Mouse (Mus musculus) intestine, embryonic 14.5 days (tissue): ENCODE results near the gene Asic2. TPM values are rescaled to one million over a fixed set of nuclear protein-coding genes. Genes with fewer than 3 reads are reported as not detected.

Experiments used
- ATAC-seq: fragments of 200-750 bp; cut with Nextera tagmentation; replicated peaks from 2 replicates; pipeline ENCODE4 v1.8.0; 2017; ENCODE audit warnings: low read depth, moderate number of reproducible peaks, moderate TSS enrichment, moderate library complexity; ENCODE audit not compliant: low FRiP score, low TSS enrichment
- DNase-seq: peaks from one replicate; pipeline ENCODE4 v3.0.0-alpha.2; 2018; ENCODE audit warnings: low spot score
- H3K27ac ChIP-seq: fragments of 300-500 bp; sonication (generic); 2 replicates; pipeline ENCODE4 v1.5.1; 2014; ENCODE audit warnings: low read depth, mild to moderate bottlenecking, control low read depth
- H3K27me3 ChIP-seq: fragments of 300-500 bp; sonication (generic); replicated peaks from 2 replicates; pipeline ENCODE4 v1.6.1; 2014; ENCODE audit warnings: low read length, control low read depth; ENCODE audit not compliant: control insufficient read depth, insufficient read depth
- H3K36me3 ChIP-seq: fragments of 300-500 bp; sonication (generic); 2 replicates; pipeline ENCODE4 v1.6.1; 2014; ENCODE audit warnings: low read length, control low read depth; ENCODE audit not compliant: control insufficient read depth, insufficient read depth
- H3K4me1 ChIP-seq: fragments of 300-500 bp; sonication (generic); replicated peaks from 2 replicates; pipeline ENCODE4 v1.6.1; 2014; ENCODE audit warnings: low read length, control low read depth, mixed read lengths; ENCODE audit not compliant: control insufficient read depth, insufficient read depth
- H3K4me2 ChIP-seq: fragments of 300-500 bp; sonication (generic); 2 replicates; pipeline ENCODE4 v1.6.1; 2014; ENCODE audit warnings: low read length
- H3K4me3 ChIP-seq: fragments of 300-500 bp; sonication (generic); 2 replicates; pipeline ENCODE4 v1.5.1; 2014; ENCODE audit warnings: low read depth, low read length, control low read depth, mixed read lengths
- H3K9ac ChIP-seq: fragments of 300-500 bp; sonication (generic); 2 replicates; pipeline ENCODE4 v1.6.1; 2014; ENCODE audit warnings: mild to moderate bottlenecking, low read length
- H3K9me3 ChIP-seq: fragments of 300-500 bp; sonication (generic); 2 replicates; pipeline ENCODE4 v1.6.1; 2016; ENCODE audit warnings: low read length, control low read depth; ENCODE audit not compliant: control insufficient read depth
- WGBS: fragments of 180-500 bp; shearing (Covaris S2); extraction: QIAGEN DNeasy Blood & Tissue Kit; methylation state at CpG from one replicate; pipeline ENCODE4 v1.1.7; 2014; 5-methylcytosine and 5-hydroxymethylcytosine counted together
- polyA plus RNA-seq: library from polyadenylated mRNA; unstranded; fragments of >200 nt; fragmentation: Nextera tagmentation; extraction: Ambion mirVana; gene quantifications from 2 replicates; pipeline ENCODE4 v1.2.1, GENCODE M21; 2014

Gene Asic2
- polyA plus RNA-seq, 1 experiment from 2014 or later, result 0.22 TPM

DNA sequence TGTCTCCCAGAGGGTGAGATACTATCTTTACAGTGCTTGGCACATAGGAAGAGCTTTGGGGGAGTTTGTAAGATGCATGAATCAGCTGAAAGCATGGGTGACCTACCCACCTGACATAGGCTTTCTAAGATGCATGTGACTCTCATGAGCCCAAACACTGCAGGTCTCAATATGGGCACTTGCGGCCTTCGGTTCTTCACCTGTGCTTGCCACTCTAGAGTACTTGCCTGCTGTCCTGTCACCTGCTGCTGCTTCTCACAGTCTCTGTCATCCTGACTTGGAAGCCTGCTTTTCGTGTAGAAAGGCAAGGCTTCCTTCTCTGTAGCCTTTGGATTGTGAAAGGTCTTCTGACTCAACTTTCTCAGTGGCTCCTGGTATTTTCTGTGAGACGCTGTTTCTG, 645.1 kb downstream of the Asic2 start:
- Histone ChIP-seq H3K9ac (no peak overlapping the region), H3K4me2 (no peak overlapping the region), H3K4me3 (no peak overlapping the region), H3K27me3 (no peaks in the 10 kb centered on the region), H3K36me3 (no peaks in the 10 kb centered on the region), H3K4me1 (no peaks in the 10 kb centered on the region), H3K9me3 (no peaks in the 10 kb centered on the region), H3K27ac (no peak overlapping the region)
- no peak for ATAC-seq
- 80% methylated on average over 4 of the region's 4 CpGs for WGBS
- no peak for DNase-seq

DNA sequence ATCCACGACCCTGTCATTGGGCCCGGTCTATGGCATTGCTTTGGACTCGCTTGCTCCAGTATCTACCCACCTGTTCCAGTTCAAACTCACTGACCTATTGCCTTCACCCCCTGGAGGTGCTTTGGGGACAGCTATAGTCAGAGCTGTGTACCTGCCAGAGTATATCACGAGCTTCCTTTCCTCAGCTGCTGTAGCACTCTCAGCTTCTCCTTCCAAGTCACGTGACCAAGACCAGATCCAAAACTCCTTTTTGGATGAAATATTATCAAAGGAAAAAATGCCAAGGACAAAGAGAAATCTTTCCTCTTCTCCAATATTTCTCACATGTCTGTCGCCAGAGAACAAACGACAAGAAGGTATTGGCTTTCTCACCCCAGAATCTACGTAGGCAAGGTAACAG, 645.8 kb downstream of the Asic2 start:
- Histone ChIP-seq H3K36me3 (no peaks in the 10 kb centered on the region), H3K27ac (no peak overlapping the region), H3K9ac (no peak overlapping the region), H3K27me3 (no peaks in the 10 kb centered on the region), H3K4me1 (no peaks in the 10 kb centered on the region), H3K4me2 (no peak overlapping the region), H3K4me3 (no peak overlapping the region), H3K9me3 (no peaks in the 10 kb centered on the region)
- 90% methylated on average over 8 of the region's 8 CpGs for WGBS
- DNase-seq, result no peak
- ATAC-seq, result no peak

DNA sequence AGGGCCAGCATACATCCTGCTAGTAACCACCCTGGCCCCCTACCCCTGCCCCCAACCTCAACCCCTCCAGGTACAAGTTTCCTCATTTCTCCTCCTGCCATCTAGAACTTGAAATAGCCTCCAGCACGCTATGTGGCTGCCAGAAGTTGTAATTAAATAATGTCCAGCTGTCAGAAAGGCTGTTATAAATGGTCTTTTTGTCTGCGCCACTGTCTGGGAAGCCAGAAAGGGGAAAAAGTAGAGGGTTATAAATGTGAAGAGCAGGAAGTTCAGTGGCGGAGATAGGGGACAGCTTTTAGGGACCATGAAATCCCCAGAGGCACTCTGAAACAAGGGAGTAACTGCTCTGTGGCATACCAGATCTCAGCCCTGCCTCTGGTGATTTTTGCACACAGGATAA, 678.2 kb downstream of the Asic2 start:
- ATAC-seq, result no peak
- no peak overlapping the region for H3K4me3 ChIP-seq
- no peak for DNase-seq
- H3K9me3 ChIP-seq, result no peaks in the 10 kb centered on the region
- WGBS, result 20% methylated on average over 3 of the region's 3 CpGs
- H3K4me2 ChIP-seq, result no peak overlapping the region
- H3K9ac ChIP-seq, result no peak overlapping the region
- H3K36me3 ChIP-seq, result no peaks in the 10 kb centered on the region
- H3K27ac ChIP-seq, result no peak overlapping the region
- H3K4me1 ChIP-seq, result no peaks in the 10 kb centered on the region
- H3K27me3 ChIP-seq, result no peaks in the 10 kb centered on the region

DNA sequence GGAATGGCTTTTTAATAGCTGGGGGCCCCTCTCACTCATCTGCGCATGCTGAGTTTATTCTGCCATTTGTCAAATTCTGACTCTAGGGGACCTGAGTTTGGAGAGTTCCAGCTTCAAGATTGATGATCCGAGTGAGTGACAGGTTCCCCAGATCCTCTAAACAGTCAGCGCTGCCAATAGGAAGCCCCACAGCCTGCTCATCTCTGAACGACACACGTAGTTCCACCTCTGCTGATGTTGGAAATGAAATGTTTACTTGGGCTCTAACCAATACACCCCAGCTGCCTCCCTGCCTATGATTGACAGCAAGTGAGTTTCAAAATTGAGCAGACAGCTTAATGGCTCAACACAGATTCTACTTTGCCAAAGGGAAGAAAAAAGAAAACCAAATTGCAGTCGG, 685.1 kb downstream of the Asic2 start:
- DNase-seq (no peak), ATAC-seq (no peak)
- no peak overlapping the region for H3K4me3 ChIP-seq
- H3K4me2 ChIP-seq, result no peak overlapping the region
- no peaks in the 10 kb centered on the region for H3K9me3 ChIP-seq
- no peaks in the 10 kb centered on the region for H3K36me3 ChIP-seq
- no peak overlapping the region for H3K27ac ChIP-seq
- 0 out of 2 replicates have a peak, but pooled peaks cover 4% of the 10 kb centered on the region for H3K27me3 ChIP-seq
- no peak overlapping the region for H3K9ac ChIP-seq
- H3K4me1 ChIP-seq, result no peaks in the 10 kb centered on the region
- 31% methylated on average over 6 of the region's 6 CpGs for WGBS

DNA sequence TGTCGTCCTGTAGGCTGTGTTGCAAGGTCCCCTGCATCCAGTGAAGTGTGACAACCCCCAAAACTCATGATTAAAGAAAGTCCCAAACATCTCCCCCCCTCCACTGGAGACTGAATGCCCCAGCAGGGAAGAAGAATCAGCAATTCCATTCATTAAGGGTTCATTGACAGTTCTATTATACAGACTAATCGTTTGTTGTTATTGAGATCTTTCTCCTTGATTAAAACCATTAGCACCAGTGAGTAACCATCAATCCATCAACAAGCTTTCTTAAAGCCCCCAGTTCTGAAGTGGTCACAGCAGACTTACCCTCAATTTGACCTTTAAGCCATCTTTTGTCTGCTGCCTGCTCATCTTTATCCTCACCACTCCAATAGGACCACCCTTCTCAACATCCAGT, 688.2 kb downstream of the Asic2 start:
- H3K27ac ChIP-seq, result no peak overlapping the region
- no peaks in the 10 kb centered on the region for H3K36me3 ChIP-seq
- DNase-seq, result no peak
- no peaks in the 10 kb centered on the region for H3K9me3 ChIP-seq
- 10% methylated on average over 2 of the region's 2 CpGs for WGBS
- H3K27me3 ChIP-seq, result 0 out of 2 replicates have a peak, but pooled peaks cover 4% of the 10 kb centered on the region
- no peak overlapping the region for H3K4me3 ChIP-seq
- no peaks in the 10 kb centered on the region for H3K4me1 ChIP-seq
- ATAC-seq, result no peak
- no peak overlapping the region for H3K4me2 ChIP-seq
- H3K9ac ChIP-seq, result no peak overlapping the region

DNA sequence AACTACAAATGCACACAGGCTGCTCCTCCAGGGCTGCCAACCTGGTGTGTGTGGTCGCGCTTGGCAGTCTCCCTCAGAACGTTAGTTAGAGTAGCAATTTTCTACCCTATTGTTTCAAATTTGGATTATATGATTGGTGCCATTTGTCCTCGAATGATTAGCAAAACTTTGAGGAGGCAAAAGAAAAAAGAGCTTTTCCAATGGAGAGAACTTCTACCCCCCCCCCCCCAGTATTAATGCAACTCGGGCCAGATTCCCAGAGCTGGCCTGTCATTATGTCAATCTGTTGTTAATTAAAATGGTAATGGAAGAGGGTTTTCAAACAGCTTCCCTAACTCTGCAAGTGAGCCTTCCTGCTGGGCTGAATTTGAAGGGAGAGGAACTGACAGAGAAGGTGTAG, 690.9 kb downstream of the Asic2 start:
- DNase-seq (no peak), ATAC-seq (no peak)
- no peak overlapping the region for H3K27ac ChIP-seq
- no peak overlapping the region for H3K9ac ChIP-seq
- no peaks in the 10 kb centered on the region for H3K36me3 ChIP-seq
- no peaks in the 10 kb centered on the region for H3K9me3 ChIP-seq
- H3K27me3 ChIP-seq, result 0 out of 2 replicates have a peak, but pooled peaks cover 2% of the 10 kb centered on the region
- WGBS, result 58% methylated on average over 5 of the region's 5 CpGs
- H3K4me1 ChIP-seq, result no peaks in the 10 kb centered on the region; the same call in 1 of the 2 replicates
- no peak overlapping the region for H3K4me3 ChIP-seq
- no peak overlapping the region for H3K4me2 ChIP-seq

DNA sequence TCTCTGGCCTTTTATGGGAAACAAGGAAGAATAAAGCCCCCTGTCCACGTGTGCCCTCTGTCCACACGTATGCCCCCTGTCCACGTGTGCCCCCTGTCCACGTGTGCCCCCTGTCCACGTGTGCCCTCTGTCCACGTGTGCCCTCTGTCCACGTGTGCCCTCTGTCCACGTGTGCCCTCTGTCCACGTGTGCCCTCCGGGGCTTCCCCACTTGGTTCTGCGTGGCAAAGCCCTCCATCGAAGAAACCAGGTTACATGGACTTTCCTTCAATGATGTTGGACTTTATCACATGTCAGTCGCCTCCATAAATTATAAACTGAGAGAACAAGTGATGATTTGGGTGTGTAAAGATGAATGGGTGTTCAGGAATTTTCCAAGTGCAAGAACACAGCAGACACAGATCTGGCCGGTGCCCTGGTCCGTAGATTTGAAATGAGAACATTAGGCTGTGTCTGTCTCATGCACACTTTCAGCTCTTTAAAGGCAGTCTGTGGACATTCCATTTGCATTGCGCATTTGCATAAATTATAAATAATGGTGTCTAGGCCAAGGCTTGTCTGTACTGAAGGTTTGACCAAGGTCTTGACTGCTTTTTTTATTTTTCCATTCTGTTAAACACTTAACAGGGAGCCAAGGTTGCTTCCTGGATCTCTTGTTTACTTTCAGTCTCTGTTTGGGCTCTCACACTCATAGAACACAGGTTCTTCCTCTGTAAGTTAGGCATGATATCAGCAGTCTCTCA, 695.4 kb downstream of the Asic2 start:
- no peaks in the 10 kb centered on the region; the same call in 1 of the 2 replicates for H3K4me1 ChIP-seq
- no peak overlapping the region for H3K4me3 ChIP-seq
- no peak overlapping the region for H3K9ac ChIP-seq
- DNase-seq (no peak), ATAC-seq (no peak)
- H3K4me2 ChIP-seq, result no peak overlapping the region
- H3K9me3 ChIP-seq, result no peaks in the 10 kb centered on the region
- WGBS, result 89% methylated on average over 16 of the region's 16 CpGs
- H3K36me3 ChIP-seq, result no peaks in the 10 kb centered on the region
- no peak overlapping the region for H3K27ac ChIP-seq
- no peaks in the 10 kb centered on the region for H3K27me3 ChIP-seq

DNA sequence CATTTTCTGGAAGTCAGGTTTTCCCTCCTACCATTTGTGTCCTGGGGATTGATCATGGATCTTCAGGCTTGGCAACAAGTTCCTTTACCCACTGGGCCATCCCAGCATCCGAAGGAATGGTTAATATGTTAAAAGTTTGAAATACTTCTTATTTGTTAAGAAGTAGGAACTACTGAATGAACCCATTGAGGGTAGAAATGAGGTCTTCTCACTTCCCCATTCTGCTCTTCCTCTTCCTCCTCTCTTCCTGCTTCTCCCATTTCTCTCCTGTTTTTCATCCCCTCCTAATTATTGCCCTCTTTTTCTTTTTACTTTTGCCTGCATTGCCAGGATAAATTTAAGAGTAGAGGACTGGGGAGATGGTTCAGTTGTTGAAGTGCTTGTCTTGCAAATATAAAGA, 696.8 kb downstream of the Asic2 start:
- no peak overlapping the region for H3K27ac ChIP-seq
- H3K4me1 ChIP-seq, result no peaks in the 10 kb centered on the region; the same call in 1 of the 2 replicates
- no peak overlapping the region for H3K4me2 ChIP-seq
- H3K9me3 ChIP-seq, result no peaks in the 10 kb centered on the region
- H3K4me3 ChIP-seq, result no peak overlapping the region
- 74% methylated on average over 1 of the region's 1 CpGs for WGBS
- no peaks in the 10 kb centered on the region for H3K36me3 ChIP-seq
- no peak overlapping the region for H3K9ac ChIP-seq
- ATAC-seq, result no peak
- DNase-seq, result no peak
- no peaks in the 10 kb centered on the region for H3K27me3 ChIP-seq

DNA sequence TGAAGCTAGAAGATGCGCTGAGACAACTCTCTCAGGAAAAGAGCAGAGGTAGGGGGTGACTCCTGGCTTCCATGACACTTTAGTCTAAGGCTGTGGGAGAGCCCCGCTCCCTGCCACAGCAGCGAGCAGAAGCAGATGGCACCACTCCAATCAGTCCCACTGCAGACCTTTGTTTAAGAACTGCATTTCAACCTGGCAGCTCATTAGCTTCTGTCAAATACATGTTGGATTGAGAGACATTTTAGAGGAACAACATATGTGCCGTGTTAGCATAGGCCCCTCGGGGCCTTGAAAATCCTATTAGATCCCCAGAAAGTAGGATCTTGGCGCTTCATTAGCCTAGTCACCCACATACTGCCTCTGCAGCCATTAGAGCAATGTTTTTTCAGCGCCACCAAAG, 697.7 kb downstream of the Asic2 start:
- Histone ChIP-seq H3K27ac (no peak overlapping the region), H3K36me3 (no peaks in the 10 kb centered on the region), H3K4me1 (no peaks in the 10 kb centered on the region; the same call in 1 of the 2 replicates), H3K4me2 (no peak overlapping the region), H3K9me3 (no peaks in the 10 kb centered on the region), H3K27me3 (no peaks in the 10 kb centered on the region), H3K9ac (no peak overlapping the region), H3K4me3 (no peak overlapping the region)
- DNase-seq, result no peak
- no peak for ATAC-seq
- 63% methylated on average over 7 of the region's 7 CpGs for WGBS
